Comparison of ENCODE assay signal across 28 mouse cellular contexts in the genomic region with DNA sequence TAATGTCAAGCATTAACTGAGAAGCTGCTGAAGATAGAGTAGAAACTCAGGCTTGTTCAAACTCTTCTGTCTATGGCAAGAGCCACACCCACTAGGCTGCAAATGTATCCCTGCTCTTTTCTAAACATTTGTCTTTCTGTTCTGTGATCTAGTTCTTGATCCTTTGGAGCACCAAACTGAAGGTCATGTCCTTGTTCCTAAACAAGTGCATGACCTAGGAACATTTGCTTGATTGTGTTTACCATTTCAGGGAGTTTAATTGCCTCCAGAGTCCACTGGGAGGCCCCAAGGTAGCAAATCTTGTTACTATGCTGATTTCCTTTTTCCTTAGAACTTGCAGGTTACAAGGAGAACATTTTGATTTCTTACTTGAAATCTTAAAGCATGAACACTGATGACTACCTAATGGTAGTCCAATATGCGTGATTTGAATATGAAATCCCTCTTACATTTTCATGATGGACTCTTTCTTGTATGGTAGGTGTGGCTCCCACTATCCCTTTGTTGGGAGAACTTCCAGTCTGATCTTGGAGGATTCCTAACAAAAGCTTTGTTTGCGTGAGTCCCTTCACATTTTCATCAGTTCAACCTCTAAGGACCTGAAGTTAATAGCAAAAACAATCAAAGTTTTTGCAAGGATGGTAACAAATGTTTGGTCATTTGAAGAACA.
"Had no signal": no experiment of that assay in that cellular context is flagged by ENCODE, and none has a peak within 500 bp of the region (broad histone marks: within the 10 kb centered on the region; RNA-seq: fewer than 3 reads in every experiment).

No protein-coding gene starts in this region.

- H3K9me3 ChIP-seq: heart, embryonic 13.5 days; heart, embryonic 15.5 days; hindbrain, embryonic 13.5 days; hindbrain, embryonic 15.5 days; kidney, embryonic 15.5 days; limb, embryonic 13.5 days; limb, embryonic 15.5 days; liver, embryonic 12.5 days had no signal

- H3K27ac ChIP-seq: gastrocnemius, adult 2 months; heart, adult 2 months; heart, embryonic 13.5 days; heart, embryonic 15.5 days; hindbrain, embryonic 13.5 days; hindbrain, embryonic 15.5 days; hindbrain, postnatal 0 days; kidney, embryonic 15.5 days; kidney, postnatal 0 days; limb, embryonic 13.5 days; limb, embryonic 15.5 days; liver, embryonic 12.5 days; liver, embryonic 14.5 days had no signal

- H3K27me3 ChIP-seq: heart, embryonic 13.5 days; heart, embryonic 15.5 days; hindbrain, embryonic 13.5 days; hindbrain, embryonic 15.5 days; kidney, embryonic 15.5 days; limb, embryonic 13.5 days; limb, embryonic 15.5 days; liver, embryonic 12.5 days had no signal

- DNase-seq: gastrocnemius, adult 2 months; gastrocnemius, postnatal 10 days; gastrocnemius, postnatal 25 days; heart, adult 11 months; heart, adult 2 months; heart, postnatal 14 days; heart, postnatal 36 days; kidney, adult 11 months; kidney, adult 2 months; kidney, adult 9 months; kidney, postnatal 14 days; kidney, postnatal 36 days; layer of hippocampus, adult 9-11 months; layer of hippocampus, postnatal 36 days; left cerebral cortex, postnatal 4 days had no signal

- ATAC-seq: hindbrain, postnatal 0 days; intestine, embryonic 16.5 days; liver, embryonic 12.5 days had no signal

- H3K4me3 ChIP-seq: gastrocnemius, adult 2 months; heart, adult 2 months; heart, embryonic 13.5 days; heart, embryonic 15.5 days; hindbrain, embryonic 13.5 days; hindbrain, embryonic 15.5 days; kidney, embryonic 15.5 days; limb, embryonic 13.5 days; limb, embryonic 15.5 days; liver, embryonic 12.5 days had no signal

- H3K4me2 ChIP-seq: heart, embryonic 11.5 days; heart, embryonic 13.5 days; hindbrain, embryonic 13.5 days; hindbrain, embryonic 15.5 days; kidney, embryonic 15.5 days; limb, embryonic 13.5 days; limb, embryonic 15.5 days; liver, embryonic 12.5 days had no signal

- H3K4me1 ChIP-seq: hindbrain, embryonic 13.5 days; hindbrain, embryonic 15.5 days; kidney, embryonic 15.5 days; limb, embryonic 13.5 days; liver, embryonic 12.5 days had no signal

- H3K36me3 ChIP-seq: heart, embryonic 13.5 days; heart, embryonic 15.5 days; hindbrain, embryonic 13.5 days; hindbrain, embryonic 15.5 days; kidney, embryonic 15.5 days; limb, embryonic 13.5 days; limb, embryonic 15.5 days; liver, embryonic 12.5 days had no signal

- H3K9ac ChIP-seq: heart, embryonic 13.5 days; heart, embryonic 15.5 days; hindbrain, embryonic 13.5 days; hindbrain, embryonic 15.5 days; kidney, embryonic 15.5 days; limb, embryonic 13.5 days; limb, embryonic 15.5 days; liver, embryonic 12.5 days; liver, embryonic 14.5 days had no signal
